Mouse (Mus musculus) megakaryocyte progenitor cell, adult 5-6 weeks (primary cell): ENCODE data around the gene Dcaf6. TPM values are rescaled to one million over a fixed set of nuclear protein-coding genes. Genes with fewer than 3 reads are reported as not detected.

ENCODE experiments used
- ATAC-seq: replicated peaks from 2 replicates; pipeline ENCODE4 v1.8.0; 2016; ENCODE audit warnings: mild to moderate bottlenecking, moderate TSS enrichment, inconsistent platforms; ENCODE audit not compliant: poor library complexity
- total RNA-seq, 2 experiments: library from RNA; stranded (forward) in 1 of 2; stranded (reverse) in 1 of 2; fragments of 157-497, 149-512 nt in 1 of 2; fragments of 200-1000 nt in 1 of 2; gene quantifications; 2 replicates each; pipeline versions ENCODE4 v1.2.3 to v1.2.4; 2015 to 2017

The Dcaf6 gene
- total RNA-seq, 2 experiments from 2014 or later, result 8.9 to 12.9 TPM

DNA sequence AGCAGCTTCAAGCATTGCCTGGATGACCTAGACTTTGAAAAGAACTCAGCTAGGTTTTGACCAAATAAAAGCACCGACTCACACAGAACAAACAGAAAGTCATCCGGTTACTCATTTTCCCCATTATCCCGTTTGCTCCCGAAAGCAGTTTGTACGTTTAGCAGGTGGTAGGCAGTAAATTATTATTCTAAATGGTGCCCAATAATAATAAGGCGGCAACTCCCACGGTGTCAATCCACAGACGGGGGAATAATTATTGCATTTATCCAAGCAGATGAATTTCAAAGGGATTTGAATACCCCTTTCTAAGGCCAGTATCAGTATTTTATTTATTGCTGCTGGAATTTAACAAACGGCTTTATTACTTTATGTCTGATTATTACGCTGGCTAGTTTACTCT is 179.5 kb downstream of the Dcaf6 start:
- ATAC-seq, result no peak

Other genes with a start within 250 kb of the Dcaf6 start
- gene Tiprl, start 223.5 kb downstream of the Dcaf6 start, total RNA-seq (2015), result 41.4 and 43.0 TPM in 2 replicates
- 56.5 and 72.8 TPM in 2 replicates for gene Tiprl, start 223.5 kb downstream of the Dcaf6 start, total RNA-seq (2017)
- 0.34 and 0.44 TPM in 2 replicates for gene Gpr161, start 164.7 kb downstream of the Dcaf6 start, total RNA-seq (2015)
- gene Gpr161, start 164.7 kb downstream of the Dcaf6 start, total RNA-seq (2017), result 0.29 and 0.51 TPM in 2 replicates
- 120 and 125 TPM in 2 replicates for gene Mpc2, start 162 bp upstream of the Dcaf6 start, total RNA-seq (2015)
- 78.8 and 95.0 TPM in 2 replicates for gene Mpc2, start 162 bp upstream of the Dcaf6 start, total RNA-seq (2017)
- gene Adcy10, start 24.7 kb upstream of the Dcaf6 start, total RNA-seq (2015), result not detected in 2 replicates
- 0.08 TPM in 1 of 2 replicates, not detected in the other for gene Adcy10, start 24.7 kb upstream of the Dcaf6 start, total RNA-seq (2017)
- 2.3 and 4.1 TPM in 2 replicates for gene Mpzl1, start 174.1 kb upstream of the Dcaf6 start, total RNA-seq (2015)
- 0.33 and 0.84 TPM in 2 replicates for gene Mpzl1, start 174.1 kb upstream of the Dcaf6 start, total RNA-seq (2017)
- 48.8 and 48.9 TPM in 2 replicates for gene Rcsd1, start 249.3 kb upstream of the Dcaf6 start, total RNA-seq (2015)
- gene Rcsd1, start 249.3 kb upstream of the Dcaf6 start, total RNA-seq (2017), result 110 and 111 TPM in 2 replicates